Mouse (Mus musculus) large intestine, adult 2 months (tissue): ENCODE measurements at regions not wholly inside any gene's neighbourhood (a gene's known extent, or its start where the extent isn't known, plus 50 kb on each side); places are given as distances from the start of the nearest gene placed in this dataset.

Source experiments
- DNase-seq: peaks from one replicate; pipeline ENCODE4 v3.0.0-alpha.2; 2012; ENCODE audit warnings: low read depth, low spot score
- WGBS: fragments of 180-500 bp; shearing (Covaris S2); methylation state at CpG from one replicate; pipeline ENCODE4 v1.1.7; 2018; 5-methylcytosine and 5-hydroxymethylcytosine counted together

GRCm38 (mm10) chr2:144195851-144196250 lies 74.6 kb upstream of the Mgme1 start:
- WGBS = 43% methylated on average over 14 of the region's 14 CpGs
- DNase-seq = no peak

DNA sequence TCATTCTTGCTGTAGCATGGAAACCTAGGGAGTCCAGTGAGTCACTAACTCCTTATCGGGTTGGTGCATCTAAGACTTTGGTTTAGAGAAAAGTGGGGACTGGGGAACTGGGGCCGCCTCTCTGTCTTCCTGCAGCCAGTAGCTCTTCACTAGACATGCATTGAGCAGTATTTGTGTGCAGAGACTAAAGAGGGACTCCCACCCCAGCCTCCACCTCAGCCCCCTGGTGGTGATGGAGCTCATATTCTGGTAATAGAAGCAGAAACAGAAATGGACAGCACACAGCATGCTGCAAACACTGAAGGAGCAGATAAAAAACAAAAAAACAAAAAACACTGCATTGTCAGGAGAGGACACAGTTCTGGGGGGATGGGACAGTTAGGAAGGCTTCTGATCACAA lies 73.3 kb upstream of the Mgme1 start:
- DNase-seq = no peak
- WGBS = 83% methylated on average over 2 of the region's 2 CpGs

DNA sequence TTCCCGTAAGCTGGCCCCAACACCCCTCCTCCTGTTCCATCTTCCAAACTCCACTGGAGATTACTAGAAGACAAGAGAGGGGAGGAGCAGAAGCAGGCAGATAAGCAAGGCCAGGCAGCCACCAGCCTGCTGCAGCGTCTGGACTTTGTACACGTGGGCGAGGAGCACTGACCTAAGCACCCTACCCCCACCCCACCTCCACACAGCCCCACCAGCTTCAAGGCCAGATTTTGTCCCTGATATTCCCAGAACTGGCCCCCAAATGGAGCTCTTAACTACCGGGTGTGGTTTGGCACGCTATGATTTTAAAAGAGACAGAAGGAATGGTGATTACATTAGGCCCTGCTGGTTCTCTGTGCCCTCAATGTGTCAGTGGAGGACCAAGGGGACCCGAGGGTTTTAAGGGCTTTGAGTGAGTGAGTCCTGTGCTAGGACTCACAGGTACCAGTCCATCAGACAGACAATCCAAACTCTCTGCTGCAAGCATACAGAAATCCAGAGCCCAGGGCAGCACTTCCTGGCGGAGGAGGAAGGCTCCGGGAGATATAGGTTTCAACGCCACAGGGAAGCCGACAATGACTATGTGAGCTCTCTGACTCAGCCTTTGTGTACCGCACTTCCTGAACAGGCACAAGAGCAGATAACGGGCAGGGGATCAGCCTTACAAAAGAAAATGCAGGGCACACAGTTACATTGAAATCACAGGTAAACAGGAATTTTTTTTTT lies 72.0 kb upstream of the Mgme1 start:
- 12% methylated on average over 13 of the region's 13 CpGs for WGBS
- peak; percentile 55 for DNase-seq
